In the genomic region with DNA sequence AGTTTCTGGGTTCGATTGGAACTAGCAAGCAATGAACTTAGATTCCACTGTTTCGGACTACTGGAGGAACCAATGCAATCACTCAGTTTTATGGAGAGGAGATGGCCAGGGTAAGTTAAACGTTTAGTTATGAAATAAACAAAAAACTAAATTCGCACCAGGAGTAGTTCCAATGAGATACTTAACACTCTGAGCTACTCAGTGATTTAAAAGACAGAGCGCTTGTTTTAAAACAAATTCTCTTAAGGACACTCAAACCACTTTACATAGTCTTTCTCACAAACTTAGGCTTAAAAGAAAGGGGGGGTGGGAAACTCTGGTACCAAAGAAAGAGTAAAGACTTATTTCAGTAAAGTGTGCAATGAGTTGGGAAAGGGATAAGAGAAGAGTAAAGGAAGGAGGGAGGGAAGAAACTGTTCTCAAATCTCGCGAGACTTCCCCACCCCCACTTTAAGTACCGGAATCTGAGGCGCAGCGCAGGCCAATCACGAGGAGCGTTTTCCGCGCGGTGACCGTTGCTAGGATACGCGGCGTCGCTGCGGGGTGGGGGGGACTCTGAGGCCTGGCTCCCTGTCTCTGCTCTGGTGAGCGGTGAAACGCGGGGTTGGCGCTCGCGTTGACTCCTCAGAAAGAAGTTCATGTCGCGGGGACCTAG, we compare ENCODE assay signal across 8 mouse cellular contexts. TPM values are rescaled to one million over a fixed set of nuclear protein-coding genes. Genes with fewer than 3 reads are reported as not detected.
DNase-seq lines count a peak whose midpoint lies in the region; ATAC-seq lines count a peak whose summit lies in the region.

A gene (plus strand): TSS at position 520 of the 655 bp plus-strand sequence.

- H3K27ac ChIP-seq in hindbrain, embryonic 11.5 days (ENCODE audit: low read depth, low read length) = peak within 1 kb of the TSS; percentile 65

- peak; percentile 100 for ATAC-seq in hindbrain, embryonic 11.5 days (ENCODE audit: low FRiP score)

- DNase-seq in Muller cell, postnatal 12 days (ENCODE audit: inconsistent ontology term) = peak; percentile 98
- DNase-seq in cerebellum, adult 9-11 months = peak; percentile 95
- DNase-seq in frontal cortex, adult 2 months (ENCODE audit: extremely low spot score in 1 of 2, low spot score in 1 of 2) = peak; percentile 90 to 98
- DNase-seq in hindbrain, embryonic 11.5 days (ENCODE audit: low spot score) = peak; percentile 96
- DNase-seq in layer of hippocampus, postnatal 10 days (ENCODE audit: low spot score in 2 of 2) = peak; percentile 92 to 95
- peak; percentile 97 for DNase-seq in lung, postnatal 10 days
- peak; percentile 89 for DNase-seq in ovary, postnatal 36 days (ENCODE audit: low spot score)
- peak; percentile 90 for DNase-seq in thymus, postnatal 25 days

- WGBS in hindbrain, embryonic 11.5 days = 5% methylated on average over 29 of the region's 29 CpGs

- H3K4me2 ChIP-seq in hindbrain, embryonic 11.5 days (replicated peaks; ENCODE audit: low read depth, low read length) = peak within 1 kb of the TSS; percentile 56

- H3K4me1 ChIP-seq in hindbrain, embryonic 11.5 days (replicated peaks; ENCODE audit: control insufficient read depth, insufficient read depth, low read length) = no peaks in the 10 kb centered on the region

- no peaks in the 10 kb centered on the region for H3K36me3 ChIP-seq in hindbrain, embryonic 11.5 days (ENCODE audit: control insufficient read depth, insufficient read depth, low read length)

- H3K9ac ChIP-seq in hindbrain, embryonic 11.5 days (ENCODE audit: low read depth, low read length) = peak within 1 kb of the TSS; percentile 74

- H3K27me3 ChIP-seq in hindbrain, embryonic 11.5 days (ENCODE audit: control insufficient read depth, insufficient read depth, low read length) = no peaks in the 10 kb centered on the region

- peak within 1 kb of the TSS; percentile 64 for H3K4me3 ChIP-seq in hindbrain, embryonic 11.5 days (ENCODE audit: low read depth, low read length)

- no peaks in the 10 kb centered on the region for H3K9me3 ChIP-seq in hindbrain, embryonic 11.5 days (ENCODE audit: control insufficient read depth, low read length)

RNA-seq across cellular contexts. Expression of the gene that starts here (rescaled TPM):
- 14.2 and 15.2 TPM in 2 replicates for polyA plus RNA-seq in frontal cortex, adult 2 months (2012; rRNA removed)
- 59.4 and 62.3 TPM in 2 replicates for polyA plus RNA-seq in hindbrain, embryonic 11.5 days (2014; fragmentation: Nextera tagmentation; extraction: Ambion mirVana)
- 10 to 100 TPM; 24.6 to 28.9 TPM for total RNA-seq in layer of hippocampus, postnatal 10 days (2021)

Comparison
In these comparisons a context has a peak if more than half of its experiments do, and no peak if none do; other contexts are left out.
1. Peak in every context shown above with its lines: DNase-seq, ATAC-seq, H3K4me3 ChIP-seq and H3K27ac ChIP-seq.